Mouse (Mus musculus): ENCODE data around the gene Tpcn1.

GRCm38 (mm10) chr5:120560616-120561311 is 27.7 kb downstream of the Tpcn1 start:
- TF ChIP-seq MAFK (IDR thresholded peaks at IDR 0.05; ENCODE audit: insufficient read depth, low read depth, low read length): no peak
- TF ChIP-seq ZC3H11A (IDR thresholded peaks at IDR 0.05; ENCODE audit: borderline replicate concordance, low read depth, low read length): no peak
